Mouse (Mus musculus) neural tube, embryonic 14.5 days (tissue): ENCODE data around the gene Cpeb2. TPM values are rescaled to one million over a fixed set of nuclear protein-coding genes. Genes with fewer than 3 reads are reported as not detected.

ENCODE experiments used
- ATAC-seq: fragments of 200-750 bp; cut with Nextera tagmentation; 2 replicates; pipeline ENCODE4 v1.8.0; 2017; ENCODE audit warnings: low read depth, mild to moderate bottlenecking, moderate TSS enrichment, moderate library complexity
- H3K27ac ChIP-seq: fragments of 300-500 bp; sonication (generic); 2 replicates; pipeline ENCODE4 v1.5.1; 2014; ENCODE audit warnings: low read depth, mild to moderate bottlenecking, control low read depth, low read length, moderate library complexity, mixed read lengths
- H3K27me3 ChIP-seq: fragments of 300-500 bp; sonication (generic); 2 replicates; pipeline ENCODE4 v1.6.1; 2014; ENCODE audit warnings: low read length; ENCODE audit not compliant: control insufficient read depth, insufficient read depth
- H3K36me3 ChIP-seq: fragments of 300-500 bp; sonication (generic); 2 replicates; pipeline ENCODE4 v1.6.1; 2014; ENCODE audit warnings: low read length, mixed read lengths; ENCODE audit not compliant: control insufficient read depth, insufficient read depth
- H3K4me1 ChIP-seq: fragments of 300-500 bp; sonication (generic); 2 replicates; pipeline ENCODE4 v1.6.1; 2014; ENCODE audit warnings: low read length; ENCODE audit not compliant: control insufficient read depth, insufficient read depth
- H3K4me2 ChIP-seq: fragments of 300-500 bp; sonication (generic); 2 replicates; pipeline ENCODE4 v1.6.1; 2014; ENCODE audit warnings: mild to moderate bottlenecking, low read depth, low read length, control low read depth
- H3K4me3 ChIP-seq: fragments of 300-500 bp; sonication (generic); 2 replicates; pipeline ENCODE4 v1.5.1; 2014; ENCODE audit warnings: low read depth, low read length, control low read depth, mixed read lengths
- H3K9ac ChIP-seq: fragments of 300-500 bp; sonication (generic); replicated peaks from 2 replicates; pipeline ENCODE4 v1.6.1; 2014; ENCODE audit warnings: low read depth, mild to moderate bottlenecking, control low read depth, low read length, mixed read lengths
- H3K9me3 ChIP-seq: fragments of 300-500 bp; sonication (generic); 2 replicates; pipeline ENCODE4 v1.6.1; 2016; ENCODE audit warnings: low read length; ENCODE audit not compliant: control insufficient read depth
- WGBS: fragments of 180-500 bp; shearing (Covaris S2); extraction: QIAGEN DNeasy Blood & Tissue Kit; methylation state at CpG from one replicate; pipeline ENCODE4 v1.1.7; 2014; 5-methylcytosine and 5-hydroxymethylcytosine counted together
- polyA plus RNA-seq: library from polyadenylated mRNA; unstranded; fragments of >200 nt; fragmentation: Nextera tagmentation; extraction: Ambion mirVana; gene quantifications from 2 replicates; pipeline ENCODE4 v1.2.1, GENCODE M21; 2014

Gene Cpeb2
- polyA plus RNA-seq, 1 experiment from 2014 or later = 28.4 TPM

- H3K4me2 ChIP-seq = no peak overlapping the region
- no peak for ATAC-seq
- H3K4me3 ChIP-seq = no peak overlapping the region
- H3K9ac ChIP-seq = no peak overlapping the region
- no peaks in the 10 kb centered on the region; the same call in 1 of the 2 replicates for H3K36me3 ChIP-seq
- H3K9me3 ChIP-seq = no peaks in the 10 kb centered on the region
- no peaks in the 10 kb centered on the region for H3K27me3 ChIP-seq
- H3K27ac ChIP-seq = no peak overlapping the region
- WGBS = 87% methylated on average over 4 of the region's 4 CpGs
- no peaks in the 10 kb centered on the region for H3K4me1 ChIP-seq
Observed at GRCm38 (mm10) chr5:43293136-43293535, 60.2 kb downstream of the Cpeb2 start.

GRCm38 (mm10) chr5:43297459-43297858 is 64.5 kb downstream of the Cpeb2 start:
- no peaks in the 10 kb centered on the region for H3K4me1 ChIP-seq
- no peaks in the 10 kb centered on the region for H3K27me3 ChIP-seq
- no peak overlapping the region for H3K4me2 ChIP-seq
- ATAC-seq = no peak
- H3K4me3 ChIP-seq = no peak overlapping the region
- WGBS = 86% methylated on average over 7 of the region's 7 CpGs
- H3K9ac ChIP-seq = no peak overlapping the region
- no peak overlapping the region for H3K27ac ChIP-seq
- no peaks in the 10 kb centered on the region for H3K9me3 ChIP-seq
- no peaks in the 10 kb centered on the region for H3K36me3 ChIP-seq

- 83% methylated on average over 2 of the region's 2 CpGs for WGBS
- Histone ChIP-seq H3K4me3 (no peak overlapping the region), H3K9me3 (no peaks in the 10 kb centered on the region), H3K4me2 (no peak overlapping the region), H3K4me1 (no peaks in the 10 kb centered on the region), H3K36me3 (no peaks in the 10 kb centered on the region), H3K27me3 (no peaks in the 10 kb centered on the region), H3K27ac (no peak overlapping the region), H3K9ac (no peak overlapping the region)
- no peak for ATAC-seq
Observed at GRCm38 (mm10) chr5:43298975-43299374, 66.0 kb downstream of the Cpeb2 start.

GRCm38 (mm10) chr5:43300076-43300475 is 67.1 kb downstream of the Cpeb2 start:
- Histone ChIP-seq H3K4me1 (no peaks in the 10 kb centered on the region), H3K4me3 (no peak overlapping the region), H3K36me3 (no peaks in the 10 kb centered on the region), H3K9me3 (no peaks in the 10 kb centered on the region), H3K27ac (no peak overlapping the region), H3K9ac (no peak overlapping the region), H3K27me3 (no peaks in the 10 kb centered on the region), H3K4me2 (no peak overlapping the region)
- 97% methylated on average over 5 of the region's 5 CpGs for WGBS
- no peak for ATAC-seq

GRCm38 (mm10) chr5:43300979-43301378 is 68.0 kb downstream of the Cpeb2 start:
- Histone ChIP-seq H3K9me3 (no peaks in the 10 kb centered on the region), H3K36me3 (no peaks in the 10 kb centered on the region), H3K27ac (no peak overlapping the region), H3K4me3 (no peak overlapping the region), H3K27me3 (no peaks in the 10 kb centered on the region), H3K4me1 (no peaks in the 10 kb centered on the region), H3K4me2 (no peak overlapping the region), H3K9ac (no peak overlapping the region)
- no peak for ATAC-seq
- 48% methylated on average over 3 of the region's 3 CpGs for WGBS

- Histone ChIP-seq H3K9me3 (no peaks in the 10 kb centered on the region), H3K27ac (no peak overlapping the region), H3K4me2 (no peak overlapping the region), H3K4me1 (no peaks in the 10 kb centered on the region), H3K27me3 (no peaks in the 10 kb centered on the region), H3K9ac (no peak overlapping the region), H3K4me3 (no peak overlapping the region), H3K36me3 (no peaks in the 10 kb centered on the region)
- no peak for ATAC-seq
- WGBS = 68% methylated on average over 1 of the region's 1 CpGs
Observed at GRCm38 (mm10) chr5:43303504-43303903, 70.5 kb downstream of the Cpeb2 start.

GRCm38 (mm10) chr5:43305449-43305848 is 72.5 kb downstream of the Cpeb2 start:
- ATAC-seq = no peak
- Histone ChIP-seq H3K9me3 (no peaks in the 10 kb centered on the region), H3K4me3 (no peak overlapping the region), H3K9ac (no peak overlapping the region), H3K4me2 (no peak overlapping the region), H3K27ac (no peak overlapping the region), H3K27me3 (no peaks in the 10 kb centered on the region), H3K36me3 (no peaks in the 10 kb centered on the region), H3K4me1 (no peaks in the 10 kb centered on the region)
- WGBS = 95% methylated on average over 3 of the region's 3 CpGs

- H3K27ac ChIP-seq = no peak overlapping the region
- 53% methylated on average over 4 of the region's 4 CpGs for WGBS
- no peaks in the 10 kb centered on the region for H3K27me3 ChIP-seq
- H3K4me3 ChIP-seq = no peak overlapping the region
- no peak overlapping the region for H3K9ac ChIP-seq
- H3K36me3 ChIP-seq = no peaks in the 10 kb centered on the region
- no peaks in the 10 kb centered on the region for H3K4me1 ChIP-seq
- no peaks in the 10 kb centered on the region for H3K9me3 ChIP-seq
- ATAC-seq = no peak
- H3K4me2 ChIP-seq = no peak overlapping the region
Observed at GRCm38 (mm10) chr5:43309961-43310360, 77.0 kb downstream of the Cpeb2 start.

GRCm38 (mm10) chr5:43324311-43324862 is 91.4 kb downstream of the Cpeb2 start:
- Histone ChIP-seq H3K9ac (no peak overlapping the region), H3K4me3 (no peak overlapping the region), H3K27me3 (no peaks in the 10 kb centered on the region), H3K27ac (no peak overlapping the region), H3K4me2 (no peak overlapping the region), H3K36me3 (no peaks in the 10 kb centered on the region), H3K4me1 (no peaks in the 10 kb centered on the region), H3K9me3 (no peaks in the 10 kb centered on the region)
- WGBS = 92% methylated on average over 3 of the region's 3 CpGs
- ATAC-seq = no peak
